Mouse (Mus musculus): Measurements from ENCODE around the gene Hist2h2ac. TPM values are rescaled to one million over a fixed set of nuclear protein-coding genes. Genes with fewer than 3 reads are reported as not detected.

The Hist2h2ac gene
- polyA plus RNA-seq, 1 experiment from 2014 or later: 6.7 TPM

Small RNA genes lying within 50 kb of the gene (microRNA-seq; reads per million reads assigned to microRNA genes)
- gene Gm44492: not detected
- not detected for gene Gm47311
- not detected for gene Gm47313

Other genes starting within 250 kb of the Hist2h2ac start
- gene Plekho1, start 224.9 kb downstream of the Hist2h2ac start, polyA plus RNA-seq (2021; fragmentation: Nextera tagmentation): 10.1 and 15.2 TPM in 2 replicates
- 20.4 and 23.1 TPM in 2 replicates for gene Vps45, start 162.4 kb downstream of the Hist2h2ac start, polyA plus RNA-seq (2021; fragmentation: Nextera tagmentation)
- gene Otud7b, start 116.4 kb downstream of the Hist2h2ac start, polyA plus RNA-seq (2021; fragmentation: Nextera tagmentation): 7.7 and 8.0 TPM in 2 replicates
- 2.4 and 3.0 TPM in 2 replicates for gene Mtmr11, start 58.9 kb downstream of the Hist2h2ac start, polyA plus RNA-seq (2021; fragmentation: Nextera tagmentation)
- 26.4 and 34.0 TPM in 2 replicates for gene Sf3b4, start 48.5 kb downstream of the Hist2h2ac start, polyA plus RNA-seq (2021; fragmentation: Nextera tagmentation)
- gene Sv2a, start 39.7 kb downstream of the Hist2h2ac start, polyA plus RNA-seq (2021; fragmentation: Nextera tagmentation): 59.4 and 61.5 TPM in 2 replicates
- gene Bola1, start 1.2 kb downstream of the Hist2h2ac start, polyA plus RNA-seq (2021; fragmentation: Nextera tagmentation): 77.8 and 84.9 TPM in 2 replicates
- gene Hist2h2ab, start 1.0 kb downstream of the Hist2h2ac start, polyA plus RNA-seq (2021; fragmentation: Nextera tagmentation): 1.0 TPM in 1 of 2 replicates, not detected in the other
- gene Hist2h2be, start 239 bp upstream of the Hist2h2ac start, polyA plus RNA-seq (2021; fragmentation: Nextera tagmentation): 7.2 and 8.0 TPM in 2 replicates
- gene Hist2h3c2, start 18.2 kb upstream of the Hist2h2ac start, polyA plus RNA-seq (2021; fragmentation: Nextera tagmentation): 1.7 and 2.9 TPM in 2 replicates
- 117 and 163 TPM in 2 replicates for gene Hist2h2aa2, start 19.4 kb upstream of the Hist2h2ac start, polyA plus RNA-seq (2021; fragmentation: Nextera tagmentation)
- 141 and 245 TPM in 2 replicates for gene Hist2h2aa1, start 24.6 kb upstream of the Hist2h2ac start, polyA plus RNA-seq (2021; fragmentation: Nextera tagmentation)
- gene Hist2h3c1, start 25.8 kb upstream of the Hist2h2ac start, polyA plus RNA-seq (2021; fragmentation: Nextera tagmentation): not detected in 2 replicates
- gene Hist2h4, start 42.4 kb upstream of the Hist2h2ac start, polyA plus RNA-seq (2021; fragmentation: Nextera tagmentation): 0.78 and 0.79 TPM in 2 replicates
- gene Hist2h3b, start 47.8 kb upstream of the Hist2h2ac start, polyA plus RNA-seq (2021; fragmentation: Nextera tagmentation): 5.1 and 5.5 TPM in 2 replicates
- gene Hist2h2bb, start 48.9 kb upstream of the Hist2h2ac start, polyA plus RNA-seq (2021; fragmentation: Nextera tagmentation): 0.53 TPM in 1 of 2 replicates, not detected in the other
- gene Fcgr1, start 73.1 kb upstream of the Hist2h2ac start, polyA plus RNA-seq (2021; fragmentation: Nextera tagmentation): 2.1 and 3.1 TPM in 2 replicates
- 0.14 TPM in 1 of 2 replicates, not detected in the other for gene BC107364, start 231.4 kb upstream of the Hist2h2ac start, polyA plus RNA-seq (2021; fragmentation: Nextera tagmentation)